Mouse (Mus musculus) heart, postnatal 10 days (tissue): Measurements from ENCODE around the gene Tlr8. TPM values are rescaled to one million over a fixed set of nuclear protein-coding genes. Genes with fewer than 3 reads are reported as not detected.
"Not testable (repeated sequence)": the region's sequence is repeated elsewhere in the genome, so short reads cannot be mapped to it uniquely, and the experiment has no call there.

Source experiments
- DNase-seq, 2 experiments: peaks; one replicate each; pipeline ENCODE4 v3.0.0; 2021
- intact Hi-C: fragments of 180-260 bp; cut with DNase I; formaldehyde crosslinking; loops from one replicate; pipeline ENCODE4 v1.15.1; 2025
- total RNA-seq, 2 experiments: library from RNA; stranded (reverse); gene quantifications; 2 replicates each; pipeline ENCODE4 v1.2.3; 2021

Gene Tlr8
- 1 to 10 TPM; 1.1 to 1.2 TPM for total RNA-seq

DNA sequence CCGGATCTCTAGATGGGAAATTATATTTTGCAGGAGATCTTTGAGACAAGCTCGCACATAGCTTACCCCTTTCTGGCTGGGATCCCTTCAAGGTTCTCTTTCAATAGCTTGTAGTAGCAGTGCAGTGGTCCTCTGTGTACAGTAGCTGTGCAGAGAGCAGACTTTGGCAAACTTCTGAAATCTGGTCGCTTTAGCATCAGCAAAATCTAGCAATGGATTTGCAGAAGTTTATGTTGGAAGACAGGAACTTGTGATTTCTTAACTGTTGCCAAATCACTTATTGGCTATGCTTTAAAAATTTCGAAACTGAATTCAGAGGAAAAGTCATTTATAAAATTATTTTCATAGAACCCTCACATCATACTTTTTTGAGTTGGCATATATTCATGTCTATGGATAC, at the start of gene Tlr8:
Gene Tlr8, minus strand, starts transcription at position 244 of the 400 bp plus-strand sequence.
- intact Hi-C loops = no loop called here
- DNase-seq = no peak

DNA sequence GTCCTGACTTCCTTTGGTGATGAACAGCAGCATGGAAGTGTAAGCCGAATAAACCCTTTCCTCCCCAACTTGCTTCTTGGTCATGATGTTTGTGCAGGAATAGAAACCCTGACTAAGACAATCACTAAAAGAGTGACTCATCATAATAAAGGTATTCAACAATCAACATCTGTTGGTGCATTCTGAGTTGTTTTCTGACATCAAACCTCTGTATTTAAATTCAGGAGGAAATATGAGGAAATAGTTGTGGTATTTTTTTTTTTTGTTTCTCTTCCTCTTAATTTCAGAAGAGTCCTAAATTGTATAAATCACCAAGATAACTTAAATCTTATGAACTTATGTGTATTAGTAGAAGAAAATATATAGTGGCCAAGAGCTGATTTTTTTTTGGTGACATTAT, 37.9 kb upstream of the Tlr8 start:
- DNase-seq, intact Hi-C loops: not testable (repeated sequence)

DNA sequence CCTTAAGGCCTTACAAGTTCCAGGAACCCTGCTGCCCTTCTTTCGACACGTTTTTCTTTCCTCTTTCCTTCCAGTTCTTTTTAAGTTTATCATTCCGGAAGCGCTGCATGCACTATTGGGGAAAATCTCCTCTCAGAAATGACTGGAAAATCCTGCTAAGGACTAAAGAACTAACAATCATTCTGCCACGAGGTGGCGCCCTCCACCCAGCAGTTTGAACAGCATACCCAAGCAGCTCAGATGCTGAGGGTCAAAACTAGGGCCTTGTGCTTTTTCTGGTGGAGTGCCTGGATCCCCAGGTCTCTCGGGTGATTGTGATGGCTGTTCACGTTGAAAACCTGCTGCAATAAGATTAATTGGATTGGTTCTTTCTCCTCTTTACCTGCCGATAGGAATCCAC, 12.8 kb upstream of the Tlr8 start:
- intact Hi-C loops = no loop called here
- peak; percentile 61 to 73 for DNase-seq

GRCm38 (mm10) chrX:167276551-167276950, 12.4 kb upstream of the Tlr8 start:
- DNase-seq = peak in 1 of 2 experiments; percentile 4
- intact Hi-C loops = no loop called here

DNA sequence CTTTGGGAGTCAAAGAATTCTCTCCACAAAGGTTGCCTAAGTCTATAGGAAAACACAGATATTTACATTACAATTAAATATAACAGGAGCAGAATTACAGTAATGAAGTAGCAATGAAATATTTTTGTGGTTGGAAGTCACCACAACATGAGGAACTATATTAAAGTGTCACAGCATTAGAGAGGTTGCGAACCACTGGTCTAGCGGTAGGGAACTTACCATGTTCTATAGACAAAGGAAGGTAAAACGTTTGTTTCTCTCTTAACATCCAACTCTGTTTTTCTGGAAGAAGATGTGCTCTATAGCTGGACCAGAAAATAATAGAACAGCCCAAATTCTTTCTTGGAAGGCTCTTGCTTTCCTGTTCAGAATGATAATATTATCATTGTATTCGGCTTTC, 599 bp downstream of the Tlr8 start:
- DNase-seq = no peak
- intact Hi-C loops = no loop called here

- DNase-seq = no peak
- intact Hi-C loops = no loop called here
Measured at GRCm38 (mm10) chrX:167241736-167242135, 22.4 kb downstream of the Tlr8 start.

GRCm38 (mm10) chrX:167239293-167239921, 24.7 kb downstream of the Tlr8 start:
- intact Hi-C loops = loop anchor here (10.0 kb wide), 2 partner anchors 725 to 795 kb away; partner anchors contain the start of genes Ofd1, Tceanc and Trappc2
- no peak for DNase-seq

DNA sequence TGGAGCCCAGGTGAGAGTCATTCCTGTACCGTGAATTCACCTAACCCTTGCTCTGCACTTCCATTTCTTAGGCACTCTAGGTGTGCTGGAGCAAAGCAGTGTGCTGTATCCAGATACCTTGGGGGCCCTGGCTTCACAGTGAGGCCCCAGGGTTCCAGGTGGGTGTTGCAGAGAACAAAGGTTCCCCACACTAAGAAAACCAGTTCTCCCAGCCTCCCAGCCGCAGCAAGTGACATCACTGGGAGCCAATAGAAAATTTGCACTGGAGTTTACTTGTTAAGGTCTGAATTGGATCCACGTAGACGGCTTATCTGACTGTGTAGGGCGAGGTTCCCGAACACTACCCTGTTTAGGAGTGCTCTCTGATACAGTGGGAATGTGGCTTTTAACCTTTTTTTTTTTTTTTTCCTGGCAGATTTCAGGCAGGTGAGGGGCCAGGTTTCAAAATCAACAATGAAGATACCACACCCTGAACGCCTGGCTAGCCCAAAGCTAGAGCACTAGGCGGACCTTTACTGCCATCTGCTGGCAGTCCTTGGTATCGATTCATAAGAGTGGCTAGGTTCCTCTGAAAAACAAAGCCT, 30.9 kb downstream of the Tlr8 start:
- intact Hi-C loops = loop anchor here (1.0 to 10.0 kb wide), 4 partner anchors 572 to 1066 kb away; partner anchors contain the start of genes Ofd1, Tceanc and Trappc2
- DNase-seq = peak; percentile 64 to 81

GRCm38 (mm10) chrX:167231150-167231549, 33.0 kb downstream of the Tlr8 start:
- DNase-seq = no peak
- intact Hi-C loops = loop anchor here (5.0 to 10.0 kb wide), 3 partner anchors 716 to 1064 kb away; partner anchors contain the start of genes Ofd1, Tceanc and Trappc2

- DNase-seq = no peak
- intact Hi-C loops = loop anchor here (5.0 to 10.0 kb wide), 3 partner anchors 715 to 1063 kb away; partner anchors contain the start of genes Ofd1, Tceanc and Trappc2
Measured at GRCm38 (mm10) chrX:167229819-167230218, 34.3 kb downstream of the Tlr8 start.

DNA sequence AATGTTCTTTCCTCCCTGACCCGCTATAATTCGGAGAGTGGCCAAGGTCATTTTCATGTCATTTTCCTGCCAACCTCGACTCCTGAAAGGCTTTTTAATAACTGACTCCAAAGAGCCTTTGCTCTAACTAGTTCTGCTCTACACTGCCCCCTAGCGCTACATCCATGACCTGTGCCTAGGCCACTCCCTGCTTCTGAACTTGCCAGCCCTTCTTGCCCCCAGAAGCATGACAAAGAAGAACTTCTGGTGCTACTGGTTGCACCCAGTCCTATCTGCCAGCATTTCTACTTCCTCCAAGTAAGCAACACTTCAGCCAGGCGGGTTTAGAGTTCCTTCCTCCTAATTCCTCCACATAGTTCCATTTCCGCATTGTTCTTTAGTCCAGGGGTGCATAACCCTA, 34.9 kb downstream of the Tlr8 start:
- intact Hi-C loops = no loop called here
- peak; percentile 47 to 51 for DNase-seq

- intact Hi-C loops = no loop called here
Measured at GRCm38 (mm10) chrX:167227756-167228155, 36.4 kb downstream of the Tlr8 start.

GRCm38 (mm10) chrX:167227138-167227537, 37.0 kb downstream of the Tlr8 start:
- peak in 1 of 2 experiments; percentile 11 for DNase-seq
- intact Hi-C loops = no loop called here

More at GRCm38 (mm10) chrX:167227756-167228155, 36.4 kb downstream of the Tlr8 start:
- DNase-seq = no peak

- no peak for DNase-seq
Measured at GRCm38 (mm10) chrX:167226570-167226969, 37.6 kb downstream of the Tlr8 start.

GRCm38 (mm10) chrX:167212707-167213106, 51.4 kb downstream of the Tlr8 start:
- DNase-seq = peak; percentile 61 to 64
- intact Hi-C loops = loop anchor here (5.0 kb wide), 1 partner anchor 485 kb away; no protein-coding TSS in a partner anchor

More at GRCm38 (mm10) chrX:167226570-167226969, 37.6 kb downstream of the Tlr8 start:
- intact Hi-C loops = no loop called here

- no peak for DNase-seq
- intact Hi-C loops = loop anchor here (5.0 kb wide), 1 partner anchor 485 kb away; no protein-coding TSS in a partner anchor
Measured at GRCm38 (mm10) chrX:167211871-167212555, 52.1 kb downstream of the Tlr8 start.

DNA sequence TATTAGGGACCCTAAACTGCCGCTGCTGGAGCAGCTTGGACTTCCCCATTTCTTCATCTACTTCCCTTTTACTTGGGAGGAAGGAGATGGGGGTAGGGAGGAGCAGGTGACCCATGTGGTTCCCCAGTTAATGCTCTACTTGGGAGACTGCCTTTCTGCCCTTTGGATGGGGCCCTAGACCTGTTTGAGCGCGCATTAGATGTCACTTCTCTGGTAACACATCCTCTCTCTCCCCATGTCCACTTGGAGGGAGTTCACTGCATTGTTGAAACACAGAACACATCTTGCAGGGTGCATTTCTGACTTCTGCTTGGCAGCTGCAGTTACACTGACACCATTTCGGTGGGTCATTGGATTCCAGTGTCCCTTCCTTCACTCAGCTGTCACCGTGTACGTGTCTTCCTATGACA, 53.8 kb downstream of the Tlr8 start:
- intact Hi-C loops = loop anchor here (5.0 kb wide), 1 partner anchor 483 kb away; no protein-coding TSS in a partner anchor
- DNase-seq = peak; percentile 35 to 43

DNA sequence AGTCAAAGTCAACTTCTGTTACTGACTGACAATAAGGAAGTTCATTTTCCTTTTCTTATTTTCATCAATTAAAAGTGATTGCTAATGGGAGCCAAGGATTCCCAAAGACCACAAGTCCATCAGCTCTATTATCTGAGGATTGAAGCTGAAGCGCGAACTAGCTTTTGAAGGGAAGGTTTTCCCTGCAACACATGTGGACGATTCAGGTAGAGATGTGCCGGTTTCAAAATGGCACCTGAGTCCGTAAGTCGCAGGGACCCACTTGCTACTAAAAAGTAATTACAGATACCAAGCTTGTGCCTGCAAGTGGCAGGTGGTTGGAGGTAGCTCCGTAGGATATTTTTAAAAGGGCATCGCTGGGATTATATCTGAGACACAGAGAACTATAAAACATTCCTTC, 54.3 kb downstream of the Tlr8 start:
- peak in 1 of 2 experiments; percentile 24 for DNase-seq

GRCm38 (mm10) chrX:167208978-167209754, 55.0 kb downstream of the Tlr8 start, which contains the start of gene Tmsb4x:
TSS of gene Tmsb4x (minus strand) at chrX:167209315.
- intact Hi-C loops = loop anchor here (5.0 to 10.0 kb wide), 6 partner anchors 57 to 404 kb away; no protein-coding TSS in a partner anchor
- peak; percentile 88 to 90 for DNase-seq

More for the DNA sequence above, 54.3 kb downstream of the Tlr8 start:
- intact Hi-C loops = loop anchor here (5.0 to 10.0 kb wide), 7 partner anchors 58 to 483 kb away; no protein-coding TSS in a partner anchor

- intact Hi-C loops = loop anchor here (5.0 to 10.0 kb wide), 6 partner anchors 56 to 404 kb away; no protein-coding TSS in a partner anchor
- DNase-seq = peak; percentile 52 to 63
Measured at GRCm38 (mm10) chrX:167208506-167208820, 55.7 kb downstream of the Tlr8 start.
